Mouse (Mus musculus) adrenal gland, adult 10 weeks (tissue): ENCODE measurements around the gene Usp29. TPM values are rescaled to one million over a fixed set of nuclear protein-coding genes. Genes with fewer than 3 reads are reported as not detected.

Source experiments
- polyA plus RNA-seq: library from polyadenylated mRNA; stranded (reverse); fragments of 350-450 nt; fragmentation: Illumina TruSeq; extraction: RNeasy Lipid Tissue Mini Kit (QIAGEN cat#74804); gene quantifications from one replicate; pipeline ENCODE4 v1.2.3, GENCODE M21; 2014; ENCODE audit warnings: low read depth, low replicate concordance

The Usp29 gene
- 1.2 TPM for polyA plus RNA-seq

DNA sequence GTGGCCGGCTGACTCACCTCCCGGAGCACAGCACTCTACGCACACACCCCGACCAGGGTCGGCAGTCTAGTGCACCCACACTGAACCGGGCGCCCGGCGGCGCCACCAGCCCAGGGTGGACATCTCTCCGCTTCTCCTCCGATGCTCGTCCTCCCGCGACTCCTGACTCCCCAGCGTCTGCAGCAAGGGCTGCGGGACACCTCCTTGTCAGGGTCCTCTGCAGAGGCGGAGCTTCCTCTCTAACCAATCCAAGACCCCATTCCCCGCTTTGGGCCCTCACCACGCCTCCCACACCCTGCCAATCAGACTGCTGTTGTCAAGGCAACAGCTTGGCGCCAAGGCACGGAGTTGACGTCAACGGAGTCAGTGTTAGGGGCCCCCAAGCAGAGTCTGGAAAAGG is at the start of gene Usp29, which contains the start of gene Peg3:
TSS of gene Usp29 (plus strand) at position 338 of the 400 bp plus-strand sequence.
TSS of gene Peg3 (minus strand) at position 191 of the 400 bp plus-strand sequence.

DNA sequence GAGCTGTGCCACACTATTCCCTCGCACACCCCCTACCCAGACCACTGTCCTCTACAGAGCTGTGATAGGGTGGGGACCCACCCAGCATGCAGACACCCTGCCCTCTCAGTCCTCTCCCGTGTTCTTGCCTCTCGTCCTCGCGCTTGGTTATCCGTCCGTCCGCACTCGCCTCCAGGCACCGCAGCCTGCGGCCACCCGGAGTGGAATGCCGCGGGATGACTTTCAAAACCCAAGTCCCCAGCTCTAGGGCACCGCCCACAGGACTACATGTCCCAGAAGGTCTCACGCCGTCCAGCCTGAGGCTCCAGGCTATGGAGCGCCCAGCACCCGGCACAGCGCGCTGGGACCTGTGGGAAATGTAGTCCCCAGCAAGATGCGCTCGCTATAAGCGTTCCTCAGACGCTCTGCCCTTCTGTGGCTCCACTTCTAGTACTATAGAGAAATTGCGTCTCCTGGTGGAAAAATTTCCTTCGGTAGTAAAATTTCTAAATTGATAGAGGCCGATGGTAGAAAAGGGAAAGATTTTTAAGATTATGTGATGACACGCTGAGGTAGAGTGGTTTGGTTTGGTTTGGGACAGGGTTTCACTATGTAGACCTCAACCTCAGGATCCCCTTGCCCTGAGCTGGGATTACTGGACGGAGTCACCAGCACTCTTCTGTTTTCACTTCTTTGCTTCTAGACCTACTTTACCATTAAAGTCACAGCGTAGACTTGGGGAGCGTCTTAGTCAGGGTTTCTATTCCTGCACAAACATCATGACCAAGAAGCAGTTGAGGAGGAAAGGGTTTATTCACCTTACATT is 33.9 kb upstream of the Usp29 start, which contains the start of gene Zim1:
TSS of gene Zim1 (minus strand) at position 210 of the 805 bp plus-strand sequence.

DNA sequence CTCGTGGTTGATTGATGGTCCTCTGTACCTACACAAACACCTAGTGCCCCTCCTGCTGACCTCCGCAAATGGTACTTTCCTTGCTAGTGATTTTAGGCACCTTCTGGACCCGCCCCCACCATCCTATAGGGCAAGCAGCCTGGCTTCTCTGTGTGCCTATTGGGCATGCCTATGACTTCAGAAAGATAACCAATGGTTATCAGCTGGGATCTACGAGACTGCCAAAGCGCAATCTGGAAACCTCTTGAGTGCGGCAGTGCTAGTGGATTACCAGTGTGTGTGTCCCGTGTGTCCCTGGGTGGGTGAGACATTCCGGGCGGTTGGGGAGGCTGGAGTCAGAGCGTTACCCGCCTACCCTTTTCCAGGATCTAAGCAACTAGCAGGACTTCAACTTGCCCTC is 264.9 kb downstream of the Usp29 start, which contains the start of gene Aurkc:
TSS of gene Aurkc (plus strand) at position 50 of the 400 bp plus-strand sequence.

Other genes starting within 250 kb of the Usp29 start
- gene Olfr5, start 243.6 kb upstream of the Usp29 start, polyA plus RNA-seq, result not detected
- not detected for gene Olfr1347, start 230.8 kb upstream of the Usp29 start, polyA plus RNA-seq
- not detected for gene Olfr1348, start 221.8 kb upstream of the Usp29 start, polyA plus RNA-seq
- gene Olfr1349, start 207.6 kb upstream of the Usp29 start, polyA plus RNA-seq, result not detected
- not detected for gene Olfr1350, start 165.7 kb upstream of the Usp29 start, polyA plus RNA-seq
- 5.2 TPM for gene Zim1, start 34.1 kb upstream of the Usp29 start, polyA plus RNA-seq
- gene Peg3, start 147 bp upstream of the Usp29 start, polyA plus RNA-seq, result 60.7 TPM